Mouse (Mus musculus) central nervous system, embryonic 11.5 days (tissue): ENCODE results near the gene Mchr1. TPM values are rescaled to one million over a fixed set of nuclear protein-coding genes. Genes with fewer than 3 reads are reported as not detected.

Experiments used
- polyA plus RNA-seq: library from polyadenylated mRNA; depleted of rRNA; stranded (reverse); fragments of >200 nt; gene quantifications from 2 replicates; pipeline ENCODE4 v1.2.3, GENCODE M21; 2012; rRNA removed

The Mchr1 gene
- 0.31 and 0.77 TPM in 2 replicates for polyA plus RNA-seq

DNA sequence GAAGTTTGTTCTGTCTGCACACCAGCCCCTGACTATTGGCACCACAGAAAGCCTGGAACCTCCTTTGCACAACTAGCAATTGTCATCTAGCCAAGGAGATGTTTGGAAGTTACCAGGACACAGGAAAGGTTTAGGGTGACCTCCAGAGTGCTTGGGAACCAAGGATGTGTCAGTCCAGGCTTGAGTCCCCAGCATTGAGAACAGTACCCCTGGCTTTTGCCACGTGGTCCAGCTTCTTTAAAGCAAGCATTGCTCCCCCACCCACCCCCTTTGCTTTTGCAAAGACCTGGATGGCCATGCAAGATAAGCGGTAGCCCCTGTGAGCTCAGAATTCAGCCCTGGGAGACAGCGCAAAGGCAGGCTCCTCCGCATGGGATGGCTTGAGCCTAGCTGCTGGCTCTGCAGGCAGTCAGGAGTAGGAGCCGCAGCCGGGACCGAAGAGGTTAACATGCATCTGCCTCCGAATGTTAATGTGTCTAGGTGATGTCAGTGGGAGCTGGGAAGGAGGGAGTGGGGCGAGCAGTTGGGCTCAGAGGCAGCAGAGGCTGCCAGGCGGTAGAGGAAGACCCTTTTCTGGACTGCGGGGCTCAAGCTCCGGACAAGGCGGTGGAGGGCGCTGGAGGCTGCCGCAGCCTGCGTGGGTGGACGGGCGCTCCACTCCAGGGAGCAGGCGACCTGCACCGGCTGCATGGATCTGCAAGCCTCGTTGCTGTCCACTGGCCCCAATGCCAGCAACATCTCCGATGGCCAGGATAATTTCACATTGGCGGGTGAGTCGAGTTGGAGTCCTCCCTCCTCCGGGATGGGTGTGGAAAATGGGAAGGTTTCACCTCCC, at the start of gene Mchr1:
TSS of gene Mchr1 (plus strand) at position 414 of the 835 bp plus-strand sequence.

DNA sequence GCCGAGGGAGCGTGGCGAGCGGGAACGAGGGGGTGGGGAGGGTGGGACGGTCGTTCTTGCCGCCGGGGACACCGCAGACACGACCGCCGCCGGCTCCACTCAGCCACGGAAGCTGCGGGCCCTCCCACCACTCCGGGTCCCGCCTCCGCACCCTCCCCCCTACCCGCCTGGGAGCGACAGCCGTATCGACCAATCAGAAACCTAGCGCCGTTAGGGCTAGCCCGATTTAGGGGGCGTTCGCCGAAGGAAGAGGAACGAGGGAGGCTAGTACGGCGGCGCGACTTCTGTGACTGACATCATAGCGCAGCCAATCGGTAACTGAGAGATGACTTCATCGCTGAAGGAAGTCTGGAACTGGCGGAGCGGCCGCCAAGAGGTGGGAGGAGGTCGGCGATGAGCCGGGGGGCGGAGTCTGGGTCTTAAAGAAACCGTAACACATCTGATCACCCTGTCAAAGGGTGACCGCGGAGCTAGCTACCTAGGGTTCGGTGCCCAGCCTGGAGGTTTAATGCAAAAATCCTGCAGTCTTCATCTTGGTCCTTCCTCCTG, 44.6 kb upstream of the Mchr1 start, which contains the start of gene Mrtfa:
TSS of gene Mrtfa (minus strand) at position 128 of the 549 bp plus-strand sequence.

Other genes starting within 250 kb of the Mchr1 start
- gene Mrtfa, start 44.7 kb upstream of the Mchr1 start, polyA plus RNA-seq, result 20.9 and 22.8 TPM in 2 replicates
- gene Slc25a17, start 125.3 kb downstream of the Mchr1 start, polyA plus RNA-seq, result 62.4 and 84.3 TPM in 2 replicates
- gene St13, start 164.6 kb downstream of the Mchr1 start, polyA plus RNA-seq, result 123 and 279 TPM in 2 replicates
- gene Xpnpep3, start 164.6 kb downstream of the Mchr1 start, polyA plus RNA-seq, result 6.0 and 9.5 TPM in 2 replicates
- not detected in 2 replicates for gene Dnajb7, start 172.8 kb downstream of the Mchr1 start, polyA plus RNA-seq
- gene Rbx1, start 230.8 kb downstream of the Mchr1 start, polyA plus RNA-seq, result 245 and 304 TPM in 2 replicates